Mouse (Mus musculus): Measurements from ENCODE around the gene Gm20532.

Gm20532 gene

DNA sequence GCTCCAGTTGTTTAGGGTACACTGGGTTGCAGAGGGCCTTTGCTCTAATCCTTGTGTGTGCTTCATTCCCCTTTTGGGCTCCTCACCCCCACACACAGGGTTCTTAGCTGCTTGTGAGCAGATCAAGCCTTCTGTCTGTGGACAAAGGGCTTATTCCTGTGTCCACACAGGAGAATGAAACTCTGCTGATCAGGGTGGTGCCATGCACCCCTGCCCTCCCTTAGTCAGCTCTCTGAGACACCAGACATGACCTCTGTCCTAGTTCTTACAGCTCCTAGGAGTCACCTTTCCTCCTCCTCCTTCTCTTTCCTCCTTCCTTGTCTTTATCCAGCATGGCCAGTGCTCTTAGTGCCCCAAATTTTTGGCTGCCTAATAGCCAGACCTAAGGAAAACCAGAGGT, 25.5 kb downstream of the Gm20532 start:
- CTCF ChIA-PET = interaction anchor here in 3 of 4 experiments (0.5 to 1.3 kb wide), 4 partner anchors 15 to 295 kb away, joined by 3 to 4 read pairs (median 3); partner anchors contain the start of gene Gm20532 (in 1 of the 3)

GRCm38 (mm10) chr2:26614903-26615302, 28.5 kb downstream of the Gm20532 start:
- ChIA-PET CTCF (interaction anchor here in 1 of 4 experiments (0.8 kb wide), 1 partner anchor 12 kb away, joined by 4 read pairs; no protein-coding TSS in a partner anchor), POLR2A (interaction anchor here (0.6 to 39.5 kb wide), 12 partner anchors 9 to 316 kb away, joined by 3 to 1354 read pairs (median 4); partner anchors contain the start of genes Agpat2 (in 2 of the 4) and Fam69b (in 2 of the 4))

More for the DNA sequence above, 25.5 kb downstream of the Gm20532 start:
- POLR2A ChIA-PET = interaction anchor here (0.5 to 39.5 kb wide), 33 partner anchors 8 to 300 kb away, joined by 3 to 1354 read pairs (median 6); partner anchors contain the start of genes Agpat2 (in 4 of the 4), Fam69b (in 3 of the 4), Dnlz (in 1 of the 4) and Gm20532 (in 1 of the 4)

GRCm38 (mm10) chr2:26615459-26616124, 29.2 kb downstream of the Gm20532 start:
- ChIA-PET POLR2A (interaction anchor here (0.7 to 39.5 kb wide), 12 partner anchors 8 to 170 kb away, joined by 3 to 1354 read pairs (median 4); partner anchors contain the start of genes Agpat2 (in 2 of the 4) and Fam69b (in 2 of the 4)), CTCF (interaction anchor here in 1 of 4 experiments (0.8 kb wide), 1 partner anchor 12 kb away, joined by 4 read pairs; no protein-coding TSS in a partner anchor)

GRCm38 (mm10) chr2:26617331-26617730, 30.9 kb downstream of the Gm20532 start:
- CTCF ChIA-PET = no interaction called here
- POLR2A ChIA-PET = interaction anchor here in 3 of 4 experiments (0.9 to 39.5 kb wide), 8 partner anchors 8 to 25 kb away, joined by 3 to 1354 read pairs (median 8); partner anchors contain the start of genes Fam69b (in 2 of the 3) and Agpat2 (in 1 of the 3)

- ChIA-PET POLR2A (interaction anchor here in 3 of 4 experiments (0.7 to 39.5 kb wide), 14 partner anchors 9 to 173 kb away, joined by 3 to 1354 read pairs (median 4); partner anchors contain the start of genes Agpat2 (in 2 of the 3), Fam69b (in 2 of the 3) and Sec16a (in 1 of the 3)), CTCF (no interaction called here)
Observed at GRCm38 (mm10) chr2:26617928-26618327, 31.5 kb downstream of the Gm20532 start.

DNA sequence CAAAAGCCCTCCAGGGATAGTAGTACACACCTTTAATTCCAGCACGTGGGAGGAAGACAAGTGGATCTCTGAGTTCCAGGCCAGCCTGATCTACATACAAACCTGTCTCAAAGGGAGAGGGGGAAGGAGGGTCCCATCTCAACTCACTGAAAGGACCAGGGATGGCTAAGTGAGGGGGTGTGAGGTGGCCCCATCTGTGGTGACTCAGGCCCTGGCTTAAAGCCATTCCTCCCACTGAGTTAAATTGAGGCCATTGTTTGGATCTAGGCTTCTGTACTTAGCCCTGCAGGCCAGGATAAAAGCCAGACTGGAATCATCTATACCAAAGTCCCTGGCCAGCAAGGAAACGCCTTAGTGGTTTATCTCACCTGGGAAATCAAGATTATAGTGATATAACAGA, 34.8 kb downstream of the Gm20532 start:
- CTCF ChIA-PET = interaction anchor here in 3 of 4 experiments (0.6 to 2.1 kb wide), 3 partner anchors 27 to 133 kb away, joined by 4 to 5 read pairs (median 4); partner anchors contain the start of gene Gm20532 (in 1 of the 3)
- POLR2A ChIA-PET = interaction anchor here (0.6 to 39.5 kb wide), 24 partner anchors 9 to 326 kb away, joined by 3 to 1354 read pairs (median 4); partner anchors contain the start of genes Agpat2 (in 3 of the 4), Fam69b (in 1 of the 4) and Inpp5e (in 1 of the 4)

- ChIA-PET CTCF (interaction anchor here in 1 of 4 experiments (2.1 kb wide), 1 partner anchor 29 kb away, joined by 4 read pairs; no protein-coding TSS in a partner anchor), POLR2A (interaction anchor here in 2 of 4 experiments (1.7 to 39.5 kb wide), 5 partner anchors 11 to 19 kb away, joined by 14 to 1354 read pairs (median 37); partner anchors contain the start of genes Agpat2 (in 2 of the 2) and Fam69b (in 1 of the 2))
Observed at GRCm38 (mm10) chr2:26622984-26623383, 36.5 kb downstream of the Gm20532 start.

DNA sequence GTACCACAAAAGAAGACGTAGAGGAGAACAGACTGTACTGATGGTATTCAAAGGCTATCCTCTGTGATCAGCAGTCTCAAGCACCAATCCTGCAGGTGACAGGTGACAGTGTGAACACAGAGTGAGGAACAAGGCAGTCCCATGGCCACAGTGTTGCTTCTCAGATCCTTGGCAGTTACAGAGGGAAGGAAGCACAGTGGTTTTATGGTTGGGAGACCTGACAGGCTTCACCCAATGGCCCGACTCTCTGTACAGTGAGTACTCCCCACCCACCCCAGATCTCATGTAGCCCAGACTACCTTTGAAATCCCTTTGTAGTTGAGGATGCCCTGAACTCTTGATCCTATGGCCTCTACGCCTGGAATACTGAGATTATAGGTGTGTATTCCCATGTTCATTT, 39.0 kb downstream of the Gm20532 start:
- ChIA-PET POLR2A (interaction anchor here in 3 of 4 experiments (0.7 to 17.8 kb wide), 4 partner anchors 11 to 588 kb away, joined by 3 to 1354 read pairs (median 241); partner anchors contain the start of genes Agpat2 (in 2 of the 3) and Gm20532 (in 1 of the 3)), CTCF (interaction anchor here in 2 of 4 experiments (0.6 to 0.7 kb wide), 2 partner anchors 206 to 1736 kb away, joined by 3 read pairs; no protein-coding TSS in a partner anchor)

GRCm38 (mm10) chr2:26626081-26626480, 39.6 kb downstream of the Gm20532 start:
- POLR2A ChIA-PET = interaction anchor here (0.7 to 17.8 kb wide), 5 partner anchors 9 to 587 kb away, joined by 3 to 1354 read pairs (median 73); partner anchors contain the start of genes Agpat2 (in 2 of the 4) and Gm20532 (in 1 of the 4)

DNA sequence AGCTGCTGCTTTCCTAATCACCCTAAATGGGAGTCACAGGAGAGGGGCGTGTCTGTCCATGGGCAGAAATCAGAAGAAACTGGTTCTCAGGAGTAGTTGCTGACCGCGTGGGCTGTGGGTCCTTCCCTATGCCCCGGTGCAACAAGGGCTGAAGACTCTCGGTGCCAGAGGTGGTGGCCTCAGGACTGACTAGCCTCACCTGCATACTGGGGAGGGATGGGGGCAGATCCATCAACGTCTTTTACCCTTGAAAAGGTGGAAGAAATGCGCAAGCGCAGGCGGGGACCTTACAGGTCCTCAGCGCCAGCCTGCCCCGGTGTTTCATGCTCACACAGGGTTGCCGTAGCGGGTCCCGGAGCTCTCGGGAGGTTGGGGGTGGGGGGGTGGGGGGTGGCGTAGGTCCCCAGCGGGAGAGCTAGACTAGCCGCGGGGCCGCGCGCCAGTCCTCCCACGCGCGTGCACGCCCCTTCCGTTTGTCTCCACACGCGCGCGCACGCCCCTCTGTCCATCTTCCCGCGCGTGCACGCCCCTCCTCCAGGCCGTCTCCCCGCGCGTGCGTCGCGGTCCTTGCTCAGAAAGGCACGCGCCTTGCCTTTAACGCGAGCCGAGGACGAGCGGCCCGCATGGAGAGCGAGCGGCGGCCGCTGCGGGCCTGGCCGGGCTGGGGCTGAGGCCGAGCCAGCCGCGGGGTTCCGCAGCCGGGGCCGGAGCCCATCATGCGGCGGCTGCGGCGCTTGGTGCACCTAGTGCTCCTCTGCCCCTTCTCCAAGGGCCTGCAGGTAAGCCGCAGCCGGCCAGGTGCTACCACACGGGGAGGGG, 41.7 kb downstream of the Gm20532 start, which contains the start of gene Fam69b:
Fam69b (plus strand) TSS at position 537 of the 819 bp plus-strand sequence.
- ChIA-PET POLR2A (interaction anchor here (0.5 to 17.8 kb wide), 21 partner anchors 9 to 284 kb away, joined by 3 to 1354 read pairs (median 5); partner anchors contain the start of genes Agpat2 (in 3 of the 4) and Gm20532 (in 2 of the 4)), CTCF (interaction anchor here in 2 of 4 experiments (0.6 to 2.5 kb wide), 7 partner anchors 13 to 41 kb away, joined by 3 to 8 read pairs (median 4); partner anchors contain the start of genes Agpat2 (in 1 of the 2) and Gm20532 (in 1 of the 2))

More at GRCm38 (mm10) chr2:26626081-26626480, 39.6 kb downstream of the Gm20532 start:
- CTCF ChIA-PET = interaction anchor here in 3 of 4 experiments (0.6 to 0.7 kb wide), 4 partner anchors 49 to 1445 kb away, joined by 3 read pairs; partner anchors contain the start of gene Nrarp (in 1 of the 3)

- ChIA-PET CTCF (interaction anchor here in 2 of 4 experiments (0.8 to 2.5 kb wide), 3 partner anchors 18 to 35 kb away, joined by 4 to 8 read pairs (median 7); partner anchors contain the start of gene Agpat2 (in 1 of the 2)), POLR2A (interaction anchor here in 3 of 4 experiments (0.6 to 17.8 kb wide), 22 partner anchors 8 to 283 kb away, joined by 3 to 1354 read pairs (median 5); partner anchors contain the start of genes Agpat2 (in 3 of the 3), Gm20532 (in 2 of the 3), Sec16a (in 1 of the 3) and Surf6 (in 1 of the 3))
Observed at GRCm38 (mm10) chr2:26628792-26629437, 42.5 kb downstream of the Gm20532 start.

- POLR2A ChIA-PET = interaction anchor here (0.7 to 17.8 kb wide), 13 partner anchors 10 to 664 kb away, joined by 3 to 1354 read pairs (median 5); partner anchors contain the start of genes Agpat2 (in 2 of the 4), Egfl7 (in 1 of the 4) and Gm20532 (in 1 of the 4)
- CTCF ChIA-PET = no interaction called here
Observed at GRCm38 (mm10) chr2:26632541-26633395, 46.3 kb downstream of the Gm20532 start.

GRCm38 (mm10) chr2:26633953-26634530, 47.6 kb downstream of the Gm20532 start:
- POLR2A ChIA-PET = interaction anchor here (0.6 to 17.8 kb wide), 34 partner anchors 6 to 1099 kb away, joined by 3 to 1354 read pairs (median 10); partner anchors contain the start of genes Agpat2 (in 4 of the 4), Gm20532 (in 2 of the 4), Egfl7 (in 1 of the 4) and Fam69b (in 1 of the 4)

DNA sequence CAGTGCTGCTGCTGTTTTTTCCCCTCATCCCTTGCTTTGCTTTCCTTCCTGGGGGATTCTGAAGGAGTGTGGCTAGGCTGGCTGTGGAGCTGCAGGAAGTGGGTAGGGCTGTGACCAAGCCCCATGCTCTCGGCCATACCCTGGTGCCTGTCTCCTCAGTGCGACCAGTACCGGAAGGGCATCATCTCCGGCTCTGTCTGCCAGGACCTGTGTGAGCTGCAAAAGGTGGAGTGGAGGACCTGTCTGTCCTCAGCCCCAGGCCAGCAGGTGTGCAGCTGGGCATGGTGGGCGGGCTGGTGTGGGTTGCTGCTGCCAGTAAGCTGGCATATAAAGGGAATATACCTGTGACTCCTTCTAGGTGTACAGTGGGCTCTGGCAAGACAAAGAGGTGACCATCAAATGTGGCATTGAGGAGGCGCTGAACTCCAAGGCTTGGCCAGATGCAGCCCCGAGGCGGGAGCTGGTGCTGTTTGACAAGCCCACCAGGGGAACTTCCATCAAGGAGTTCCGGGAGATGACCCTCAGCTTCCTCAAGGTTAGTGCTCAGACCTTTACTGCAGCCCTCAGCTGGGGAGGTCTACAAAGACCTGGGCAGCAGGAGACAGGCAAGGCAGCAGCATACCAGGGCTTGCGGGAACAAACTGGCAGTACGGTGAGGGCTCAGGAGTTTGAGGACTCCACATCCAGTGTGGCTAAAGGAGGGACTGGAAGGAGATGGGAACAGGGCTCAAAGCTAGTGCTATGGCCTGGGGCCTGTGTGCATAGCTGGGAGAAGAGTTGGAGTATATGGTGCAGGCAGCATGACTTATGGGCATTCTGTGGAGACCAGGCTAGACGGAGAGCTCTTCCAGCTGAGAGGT, 48.4 kb downstream of the Gm20532 start:
- POLR2A ChIA-PET = interaction anchor here (0.6 to 17.8 kb wide), 87 partner anchors 7 to 1100 kb away, joined by 3 to 1354 read pairs (median 4); partner anchors contain the start of genes Agpat2 (in 4 of the 4), Fam69b (in 2 of the 4), Gm20532 (in 2 of the 4) and Sec16a (in 2 of the 4)
- CTCF ChIA-PET = interaction anchor here (0.6 to 3.5 kb wide), 8 partner anchors 12 to 70 kb away, joined by 3 to 17 read pairs (median 6); partner anchors contain the start of gene Agpat2 (in 2 of the 4)

More at GRCm38 (mm10) chr2:26633953-26634530, 47.6 kb downstream of the Gm20532 start:
- CTCF ChIA-PET = interaction anchor here in 2 of 4 experiments (0.6 to 3.5 kb wide), 4 partner anchors 13 to 69 kb away, joined by 3 to 17 read pairs (median 8); partner anchors contain the start of gene Agpat2 (in 1 of the 2)
